Mouse (Mus musculus) midbrain, embryonic 15.5 days (tissue): ENCODE data around the gene Clgn. TPM values are rescaled to one million over a fixed set of nuclear protein-coding genes. Genes with fewer than 3 reads are reported as not detected.

Experiments used
- ATAC-seq: fragments of 200-750 bp; cut with Nextera tagmentation; replicated peaks from 2 replicates; pipeline ENCODE4 v1.8.0; 2017; ENCODE audit warnings: moderate TSS enrichment
- H3K27ac ChIP-seq: fragments of 300-500 bp; sonication (generic); 2 replicates; pipeline ENCODE4 v1.5.1; 2015; ENCODE audit warnings: mild to moderate bottlenecking, inconsistent platforms
- H3K27me3 ChIP-seq: fragments of 300-500 bp; sonication (generic); replicated peaks from 2 replicates; pipeline ENCODE4 v1.6.1; 2015; ENCODE audit warnings: inconsistent platforms
- H3K36me3 ChIP-seq: fragments of 300-500 bp; sonication (generic); replicated peaks from 2 replicates; pipeline ENCODE4 v1.6.1; 2015; ENCODE audit warnings: inconsistent platforms
- H3K4me1 ChIP-seq: fragments of 300-500 bp; sonication (generic); 2 replicates; pipeline ENCODE4 v1.6.1; 2015; ENCODE audit warnings: inconsistent platforms
- H3K4me2 ChIP-seq: fragments of 300-500 bp; sonication (generic); 2 replicates; pipeline ENCODE4 v1.6.1; 2015; ENCODE audit warnings: inconsistent platforms, mild to moderate bottlenecking, moderate library complexity
- H3K4me3 ChIP-seq: fragments of 300-500 bp; sonication (generic); 2 replicates; pipeline ENCODE4 v1.5.1; 2015; ENCODE audit warnings: mild to moderate bottlenecking, inconsistent platforms
- H3K9ac ChIP-seq: fragments of 300-500 bp; sonication (generic); 2 replicates; pipeline ENCODE4 v1.6.1; 2015; ENCODE audit warnings: mild to moderate bottlenecking, inconsistent platforms
- H3K9me3 ChIP-seq: fragments of 300-500 bp; sonication (generic); 2 replicates; pipeline ENCODE4 v1.6.1; 2016; ENCODE audit warnings: inconsistent platforms
- WGBS: fragments of 180-500 bp; shearing (Covaris S2); methylation state at CpG from one replicate; pipeline ENCODE4 v1.1.7; 2015; ENCODE audit warnings: mixed read lengths; 5-methylcytosine and 5-hydroxymethylcytosine counted together
- polyA plus RNA-seq: library from polyadenylated mRNA; unstranded; fragments of >200 nt; fragmentation: Nextera tagmentation; extraction: Ambion mirVana; gene quantifications from 2 replicates; pipeline ENCODE4 v1.2.1, GENCODE M21; 2015

Gene Clgn
- polyA plus RNA-seq, 1 experiment from 2014 or later, result 10.4 TPM

DNA sequence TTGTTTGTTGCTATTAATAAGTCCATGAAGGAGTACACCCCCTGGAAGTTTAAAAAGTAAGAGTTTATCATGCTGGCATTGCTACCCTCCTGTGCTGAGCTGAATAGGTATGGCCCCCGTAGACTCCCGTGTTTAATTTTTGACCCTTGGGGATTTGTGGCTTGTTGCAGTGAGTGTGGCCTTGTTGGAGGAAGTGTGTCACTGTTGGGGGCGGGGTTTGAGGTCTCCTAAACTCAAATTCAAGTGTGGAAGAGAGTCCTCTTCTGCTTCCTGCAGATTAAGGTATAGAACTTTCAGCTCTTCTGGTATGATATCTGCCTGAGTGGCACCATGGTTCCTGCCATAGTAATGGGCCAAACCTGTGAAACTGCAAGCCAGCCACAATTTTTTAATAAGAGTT lies 69.9 kb downstream of the Clgn start:
- Histone ChIP-seq H3K4me1 (no peaks in the 10 kb centered on the region), H3K9ac (no peak overlapping the region), H3K4me3 (no peak overlapping the region), H3K27me3 (no peaks in the 10 kb centered on the region), H3K4me2 (no peak overlapping the region), H3K27ac (no peak overlapping the region), H3K36me3 (no peaks in the 10 kb centered on the region), H3K9me3 (no peaks in the 10 kb centered on the region)
- WGBS, result 73% methylated on average over 3 of the region's 3 CpGs
- no peak for ATAC-seq

Other genes with a start within 250 kb of the Clgn start
- 18.1 and 18.9 TPM in 2 replicates for gene Tbc1d9, start 224.5 kb upstream of the Clgn start, polyA plus RNA-seq
- 8.0 and 8.6 TPM in 2 replicates for gene Gm10645, start 223.7 kb upstream of the Clgn start, polyA plus RNA-seq
- gene Ucp1, start 99.5 kb upstream of the Clgn start, polyA plus RNA-seq, result 0.10 and 0.27 TPM in 2 replicates
- 26.4 and 31.0 TPM in 2 replicates for gene Elmod2, start 57.4 kb upstream of the Clgn start, polyA plus RNA-seq
- gene Mgat4d, start 41.4 kb upstream of the Clgn start, polyA plus RNA-seq, result not detected in 2 replicates
- 260 and 268 TPM in 2 replicates for gene Scoc, start 68.5 kb downstream of the Clgn start, polyA plus RNA-seq
- not detected in 2 replicates for gene Olfr370, start 145.9 kb downstream of the Clgn start, polyA plus RNA-seq
- 336 and 348 TPM in 2 replicates for gene Ndufb7, start 176.8 kb downstream of the Clgn start, polyA plus RNA-seq
- gene Tecr, start 218.1 kb downstream of the Clgn start, polyA plus RNA-seq, result 1,118 and 1,124 TPM in 2 replicates
- 65.2 and 65.5 TPM in 2 replicates for gene Dnajb1, start 218.3 kb downstream of the Clgn start, polyA plus RNA-seq